Mouse (Mus musculus): Measurements from ENCODE around the gene Spats2l. TPM values are rescaled to one million over a fixed set of nuclear protein-coding genes. Genes with fewer than 3 reads are reported as not detected.

Gene Spats2l
- total RNA-seq, 4 experiments from 2014 or later = 21.9 to 27.8 (median 23.0) TPM

DNA sequence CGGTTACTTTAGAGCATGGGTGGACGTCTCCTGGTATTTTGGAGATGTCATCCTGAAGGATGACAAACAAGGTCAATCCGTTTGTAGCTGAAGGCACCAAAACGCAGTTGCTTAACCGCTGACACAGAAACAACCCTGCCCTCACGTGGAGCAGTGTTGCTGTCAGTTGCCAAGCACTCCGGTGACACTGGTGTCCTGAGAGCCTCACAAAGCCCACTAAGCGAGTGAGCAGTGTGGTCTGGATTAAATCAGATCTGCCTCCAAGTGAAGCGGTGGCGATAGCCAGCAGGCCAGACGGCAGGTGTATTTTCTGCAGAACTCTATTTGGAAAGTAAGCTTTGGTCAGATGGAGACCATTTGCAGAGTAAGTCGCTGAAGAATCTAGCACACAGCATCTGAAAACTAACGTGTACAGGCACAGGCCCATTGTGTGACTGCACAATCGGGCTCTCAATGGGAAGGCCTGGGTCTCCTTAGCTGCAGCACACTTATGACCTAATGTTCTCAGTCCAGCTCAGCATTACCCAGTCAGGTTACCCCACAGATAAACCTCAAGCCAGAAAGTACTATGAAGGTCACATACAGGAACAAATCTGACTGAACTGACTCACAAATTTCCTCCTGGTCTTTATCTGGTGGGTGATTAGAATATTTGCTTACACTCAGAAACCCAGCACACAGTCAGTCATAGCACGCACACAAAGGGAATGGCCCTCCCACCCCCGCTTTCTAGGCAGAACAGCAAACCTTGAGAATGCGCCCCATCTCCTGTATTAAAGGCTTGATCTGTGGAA is 51.2 kb downstream of the Spats2l start:
- no peak for DNase-seq (ENCODE audit: low spot score in 2 of 2)

DNA sequence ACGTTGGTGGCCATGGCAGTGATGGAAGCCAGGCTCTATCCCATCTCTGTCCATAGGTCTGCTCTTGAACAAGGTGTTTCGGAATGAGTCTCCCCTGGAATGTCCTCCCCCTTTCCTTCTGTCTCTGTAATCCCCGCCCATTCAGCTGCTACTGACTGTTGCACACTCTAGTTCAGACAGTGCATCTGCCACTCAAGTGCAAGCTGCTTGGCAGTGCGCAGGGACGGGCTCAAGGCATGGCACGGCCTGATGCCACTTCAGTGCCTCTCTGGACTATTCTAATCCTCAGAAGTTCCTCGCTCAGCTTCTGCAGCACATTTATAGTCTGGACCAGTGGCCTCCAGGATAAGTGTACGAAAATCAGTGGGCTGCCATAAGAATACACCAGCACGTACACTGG is 52.3 kb downstream of the Spats2l start:
- DNase-seq (ENCODE audit: low spot score in 2 of 2) = no peak

DNA sequence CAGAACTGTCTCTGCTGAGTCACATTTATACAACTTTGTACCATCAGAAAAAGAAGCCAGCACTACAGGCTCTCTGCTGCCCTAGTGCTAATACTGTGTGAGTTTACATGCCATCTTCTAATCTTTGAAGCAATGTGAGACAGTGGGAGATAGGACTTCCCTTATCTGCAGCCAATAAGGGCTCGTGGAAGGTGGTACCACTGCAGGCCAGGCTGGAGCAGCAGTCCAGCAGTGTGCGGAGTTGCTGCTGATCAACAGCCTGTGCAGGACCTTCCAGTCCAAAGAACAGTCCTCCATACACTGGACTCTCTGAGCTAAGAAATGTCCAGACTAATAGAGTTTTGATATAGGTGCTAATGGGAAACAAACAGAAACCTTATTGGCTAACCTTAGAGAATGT is 59.2 kb downstream of the Spats2l start:
- DNase-seq (ENCODE audit: low spot score in 2 of 2) = no peak

- DNase-seq (ENCODE audit: low spot score in 2 of 2) = no peak
These were observed 61.2 kb downstream of the Spats2l start for GRCm38 (mm10) chr1:57835128-57835527.

- DNase-seq (ENCODE audit: low spot score in 2 of 2) = no peak
These were observed 62.8 kb downstream of the Spats2l start for GRCm38 (mm10) chr1:57836686-57837317.

DNA sequence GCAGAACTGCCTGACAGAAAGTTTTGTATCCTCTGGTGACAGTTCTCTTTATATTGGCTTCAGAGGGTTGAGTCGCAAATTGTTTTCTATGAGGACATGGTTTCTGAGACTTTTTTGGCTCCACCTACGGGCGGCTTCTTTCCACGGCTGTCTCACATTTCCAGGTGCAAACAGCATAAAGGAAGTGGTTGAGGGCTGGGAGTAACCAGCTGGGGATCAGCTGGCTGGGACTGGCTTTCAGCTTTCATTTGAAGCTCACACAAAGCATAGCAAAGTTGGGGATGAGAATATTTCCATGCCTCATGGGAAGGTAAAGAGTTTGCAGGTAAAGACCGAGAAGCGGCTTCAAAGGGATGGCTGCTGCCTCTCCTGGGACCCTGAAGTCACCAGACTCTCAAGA is 65.9 kb downstream of the Spats2l start:
- no peak for DNase-seq (ENCODE audit: low spot score in 2 of 2)

- DNase-seq (ENCODE audit: low spot score in 2 of 2) = no peak
These were observed 71.2 kb downstream of the Spats2l start for GRCm38 (mm10) chr1:57845054-57845722.

DNA sequence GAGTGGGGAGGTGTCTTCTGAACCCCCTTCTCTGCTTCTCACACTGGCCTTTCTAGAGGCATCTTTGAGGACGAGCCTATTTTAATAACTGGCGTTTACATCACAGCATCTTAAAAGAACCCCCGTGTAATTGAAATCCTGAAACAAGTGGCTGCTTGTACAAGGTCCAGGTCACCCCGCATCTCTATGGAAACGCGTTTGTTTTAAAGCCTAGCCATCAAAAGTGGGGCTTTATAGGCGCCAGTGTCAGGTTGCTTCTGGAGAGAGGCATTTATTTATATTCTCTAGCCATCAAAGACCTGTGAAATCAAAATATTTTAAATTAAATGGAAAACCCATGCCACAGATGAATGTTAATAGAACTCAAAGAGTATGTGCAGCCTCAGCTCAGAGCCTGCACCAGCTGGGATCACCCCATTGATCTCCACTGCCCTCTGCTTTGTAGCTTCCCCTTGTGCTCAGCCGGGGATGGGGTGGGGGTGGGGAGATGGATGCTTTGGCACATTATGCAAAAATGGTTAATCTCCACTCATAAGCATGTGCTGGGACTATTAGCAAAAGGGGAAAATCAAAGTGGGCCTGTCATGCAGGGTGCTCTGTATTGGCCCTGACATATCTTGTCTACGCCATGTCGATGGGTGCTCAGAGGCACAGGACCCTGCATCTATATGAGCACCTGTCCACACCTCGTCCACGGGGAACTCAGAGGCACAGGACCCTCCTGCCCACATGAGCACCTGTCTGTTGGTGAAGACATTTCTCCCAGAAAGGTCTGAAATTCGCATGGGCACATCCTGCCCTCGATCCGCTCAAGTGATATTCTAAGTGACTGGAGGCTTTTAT is 73.1 kb downstream of the Spats2l start:
- DNase-seq (ENCODE audit: low spot score in 2 of 2) = no peak

- DNase-seq (ENCODE audit: low spot score in 2 of 2) = no peak
These were observed 75.1 kb downstream of the Spats2l start for GRCm38 (mm10) chr1:57849087-57849486.

DNA sequence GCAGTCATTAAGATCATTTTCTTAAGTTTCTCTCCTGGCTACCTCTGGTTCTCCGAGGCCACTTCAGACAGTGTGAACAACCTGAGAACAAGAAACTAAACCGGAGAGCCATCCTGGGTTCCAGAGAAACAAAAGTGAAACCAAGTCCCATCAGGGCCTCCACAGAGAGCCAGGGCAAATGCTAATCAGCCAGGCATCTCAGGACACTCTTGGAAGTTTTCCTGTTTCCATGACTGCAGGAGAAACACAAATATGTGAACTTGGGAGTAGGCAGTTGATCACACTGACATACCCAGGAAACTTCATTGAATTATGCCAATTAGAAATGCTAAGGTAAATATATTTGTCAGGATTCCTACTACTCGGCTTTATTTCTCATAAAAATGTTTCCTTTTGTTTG is 76.0 kb downstream of the Spats2l start:
- no peak for DNase-seq (ENCODE audit: low spot score in 2 of 2)

DNA sequence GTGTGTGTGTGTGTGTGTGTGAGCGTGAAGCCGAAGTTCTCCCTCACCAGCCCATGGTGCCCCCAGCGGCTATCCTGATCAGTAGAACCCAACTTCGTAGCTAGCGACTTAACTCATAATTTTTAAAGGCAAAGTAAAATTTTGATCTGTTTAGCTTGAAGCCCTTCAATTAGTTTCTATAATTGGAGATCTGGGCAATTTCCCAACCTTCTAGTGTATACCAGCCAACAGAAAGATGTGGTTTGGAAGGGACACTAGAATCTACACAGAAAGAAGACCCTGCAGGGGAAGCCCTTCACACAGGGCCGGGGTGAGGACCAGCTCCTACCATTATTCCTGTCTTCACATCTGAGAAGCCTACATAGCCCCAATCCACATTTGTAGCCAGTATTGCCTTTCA is 77.9 kb downstream of the Spats2l start:
- no peak for DNase-seq (ENCODE audit: low spot score in 2 of 2)

GRCm38 (mm10) chr1:57852562-57853271 is 78.8 kb downstream of the Spats2l start:
- no peak for DNase-seq (ENCODE audit: low spot score in 2 of 2)

DNA sequence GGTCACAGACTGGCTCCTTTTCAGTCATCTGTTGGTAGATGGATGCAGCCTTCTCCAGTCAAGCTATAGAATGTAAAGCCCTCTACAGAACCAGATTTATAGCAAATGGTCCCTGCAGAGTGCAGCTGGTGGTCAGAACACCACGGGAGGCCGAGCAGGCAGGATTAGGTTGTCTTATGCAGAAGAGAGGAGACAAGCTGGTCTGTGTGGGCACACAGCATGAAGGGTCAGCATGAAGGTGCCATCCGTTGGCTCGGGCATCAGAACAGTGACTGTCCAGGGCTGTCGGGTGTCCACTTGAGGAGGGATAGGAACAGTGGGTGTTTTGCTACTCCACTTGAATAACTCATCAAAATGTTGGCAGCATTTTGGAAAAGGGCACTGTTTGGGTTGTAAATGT is 83.8 kb downstream of the Spats2l start:
- no peak for DNase-seq (ENCODE audit: low spot score in 2 of 2)

GRCm38 (mm10) chr1:57862024-57862423 is 88.1 kb downstream of the Spats2l start:
- DNase-seq (ENCODE audit: low spot score in 2 of 2) = no peak

DNA sequence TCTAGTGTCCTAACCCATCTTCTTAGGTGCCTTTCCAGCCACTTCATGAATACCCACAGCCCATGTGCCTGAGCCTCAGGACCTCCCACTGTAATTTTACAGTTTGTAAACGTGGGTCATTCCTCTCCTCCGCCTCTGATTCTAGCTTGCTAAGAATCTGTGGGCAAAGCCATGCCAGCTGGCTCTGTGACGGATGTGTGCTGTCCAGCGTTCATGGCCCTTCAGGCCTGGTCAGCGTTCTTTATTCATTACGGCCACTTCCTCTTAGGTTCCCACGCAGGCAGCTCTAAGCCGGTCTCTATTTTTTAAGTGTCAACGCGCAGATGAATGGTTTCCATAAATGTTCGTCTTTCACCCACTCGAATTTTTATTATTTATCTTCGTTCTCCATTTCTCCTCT is 94.7 kb downstream of the Spats2l start:
- DNase-seq (ENCODE audit: low spot score in 2 of 2) = no peak

GRCm38 (mm10) chr1:57872006-57872405 is 98.0 kb downstream of the Spats2l start:
- no peak for DNase-seq (ENCODE audit: low spot score in 2 of 2)

DNA sequence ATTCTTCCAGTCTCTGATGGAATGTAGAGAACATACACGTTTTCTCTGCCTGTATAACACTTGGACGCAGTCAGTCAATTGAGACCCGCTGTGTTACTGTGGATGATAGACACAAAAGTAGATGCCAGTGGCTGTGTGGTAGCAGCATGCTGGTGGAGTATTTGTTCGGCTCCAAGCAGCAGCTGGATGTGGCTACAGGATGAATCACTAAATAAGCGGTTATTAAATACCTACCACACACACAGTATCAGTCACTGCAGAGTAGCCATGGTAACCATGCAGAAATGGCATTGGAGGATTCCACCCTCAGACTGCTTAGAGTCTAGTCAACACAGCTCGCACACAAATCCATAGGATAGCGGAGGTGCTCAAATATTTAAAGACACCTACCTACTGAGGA is 100.0 kb downstream of the Spats2l start:
- no peak for DNase-seq (ENCODE audit: low spot score in 2 of 2)

DNA sequence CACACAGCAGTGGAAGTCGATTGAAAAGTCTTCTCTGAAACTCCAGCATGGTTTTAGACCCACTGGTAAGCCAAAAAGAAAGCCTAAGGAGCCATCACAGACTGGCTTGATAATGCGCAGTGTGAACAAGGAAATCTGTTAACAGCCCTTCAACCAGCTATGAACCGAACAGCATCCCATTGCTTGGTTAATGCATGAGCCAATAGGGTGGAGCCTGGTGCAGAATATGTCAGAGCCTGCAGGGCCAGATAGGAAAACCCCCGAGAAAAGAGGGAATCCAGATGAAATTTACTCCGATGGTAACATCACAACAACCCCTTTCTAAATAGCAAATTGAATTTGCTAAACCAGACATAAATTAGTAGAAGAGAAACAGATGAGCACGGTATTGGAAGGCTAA is 101.1 kb downstream of the Spats2l start:
- no peak for DNase-seq (ENCODE audit: low spot score in 2 of 2)

DNA sequence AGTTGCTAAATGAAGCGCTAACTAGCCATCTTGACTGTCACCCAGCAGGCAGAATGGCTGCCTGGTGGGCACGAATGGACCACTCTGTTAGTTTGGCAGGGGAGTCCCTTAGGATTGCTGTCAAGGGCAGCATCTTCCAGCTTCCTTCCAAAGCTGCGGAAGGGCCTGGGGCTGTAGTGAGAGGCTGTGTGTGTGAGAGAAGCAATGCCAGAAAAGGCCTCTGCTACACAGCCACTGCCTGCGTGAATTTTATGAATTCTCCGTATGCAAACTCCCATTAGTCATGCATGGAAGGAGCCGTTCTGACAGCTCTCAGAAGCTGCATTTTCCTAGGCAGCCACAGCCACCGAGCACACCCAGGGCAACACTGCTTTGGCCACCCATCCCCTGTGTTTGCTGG is 101.5 kb downstream of the Spats2l start:
- DNase-seq (ENCODE audit: low spot score in 2 of 2) = no peak

GRCm38 (mm10) chr1:57878957-57879356 is 105.0 kb downstream of the Spats2l start:
- no peak for DNase-seq (ENCODE audit: low spot score in 2 of 2)

DNA sequence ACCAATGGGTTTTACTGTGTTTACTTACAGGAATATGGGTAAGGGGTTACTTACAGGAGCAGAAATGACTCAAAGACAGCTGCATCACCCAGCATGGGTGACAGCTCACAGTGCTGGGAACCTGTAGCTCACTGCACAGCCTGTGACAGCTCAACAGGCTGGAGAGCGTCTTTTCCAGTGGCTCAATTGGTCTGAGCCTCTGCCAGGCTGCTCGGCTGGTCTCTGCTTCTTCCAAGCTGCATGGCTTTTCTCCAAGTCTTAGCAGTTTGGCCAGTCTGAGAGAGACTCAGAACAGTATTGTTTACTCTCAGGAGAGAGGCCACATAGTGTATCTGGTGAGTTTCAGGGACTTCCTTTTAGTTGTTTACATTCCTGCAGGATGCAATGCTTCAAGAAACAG is 110.9 kb downstream of the Spats2l start:
- DNase-seq (ENCODE audit: low spot score in 2 of 2) = no peak
